Mouse (Mus musculus): Measurements from ENCODE around the gene Zbtb3.

DNA sequence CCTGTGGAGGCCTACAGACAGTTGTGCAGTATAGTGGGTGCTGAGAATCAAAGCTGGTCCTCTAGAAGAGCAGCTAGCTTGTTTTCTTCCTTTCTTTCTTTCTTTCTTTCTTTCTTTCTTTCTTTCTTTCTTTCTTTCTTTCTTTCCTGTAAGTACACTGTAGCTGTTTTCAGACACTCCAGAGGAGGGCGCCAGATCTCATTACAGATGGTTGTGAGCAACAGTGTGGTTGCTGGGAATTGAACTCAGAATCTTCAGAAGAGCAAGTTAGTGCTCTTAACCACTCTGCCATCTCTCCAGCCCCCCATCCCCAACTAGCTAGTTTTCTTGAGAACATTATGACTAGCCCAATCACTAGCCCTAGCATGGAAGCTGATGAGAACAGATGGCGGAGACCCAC, 41.6 kb upstream of the Zbtb3 start:
- TF ChIP-seq CTCF (conservative IDR thresholded peaks at IDR 0.05; ENCODE audit: insufficient read depth, insufficient read length, low read depth, low read length) (no peak), POLR2A (IDR thresholded peaks at IDR 0.05; ENCODE audit: low read depth, low read length) (no peak)

All from kidney, adult 2 months (tissue).